Mouse (Mus musculus) limb, embryonic 10.5 days (tissue): ENCODE measurements around the gene Pde1b. TPM values are rescaled to one million over a fixed set of nuclear protein-coding genes. Genes with fewer than 3 reads are reported as not detected.

Experiments
- DNase-seq: peaks from one replicate; pipeline ENCODE4 v3.0.0-alpha.2; 2017; ENCODE audit warnings: low spot score
- H3K27ac ChIP-seq: fragments of 300-500 bp; sonication (generic); 2 replicates; pipeline ENCODE4 v1.5.1; 2016; ENCODE audit warnings: mild to moderate bottlenecking
- H3K27me3 ChIP-seq: fragments of 300-500 bp; sonication (generic); 2 replicates; pipeline ENCODE4 v1.6.1; 2016; ENCODE audit warnings: low read depth, mild to moderate bottlenecking; ENCODE audit not compliant: poor library complexity, severe bottlenecking
- H3K36me3 ChIP-seq: fragments of 300-500 bp; sonication (generic); 2 replicates; pipeline ENCODE4 v1.6.1; 2016; ENCODE audit warnings: mild to moderate bottlenecking, moderate library complexity
- H3K4me1 ChIP-seq: fragments of 300-500 bp; sonication (generic); 2 replicates; pipeline ENCODE4 v1.6.1; 2016
- H3K4me3 ChIP-seq: fragments of 300-500 bp; sonication (generic); 2 replicates; pipeline ENCODE4 v1.5.1; 2016; ENCODE audit warnings: mild to moderate bottlenecking, moderate library complexity
- H3K9me3 ChIP-seq: fragments of 300-500 bp; sonication (generic); replicated peaks from 2 replicates; pipeline ENCODE4 v1.6.1; 2016; ENCODE audit warnings: mild to moderate bottlenecking
- WGBS: fragments of 180-500 bp; shearing (Covaris S2); methylation state at CpG from one replicate; pipeline ENCODE4 v1.1.7; 2016; 5-methylcytosine and 5-hydroxymethylcytosine counted together
- polyA plus RNA-seq: library from polyadenylated mRNA; unstranded; fragments of >200 nt; fragmentation: Nextera tagmentation; extraction: Ambion mirVana; gene quantifications from 2 replicates; pipeline ENCODE4 v1.2.1, GENCODE M21; 2016

The Pde1b gene
- 2.0 and 2.9 TPM in 2 replicates for polyA plus RNA-seq

DNA sequence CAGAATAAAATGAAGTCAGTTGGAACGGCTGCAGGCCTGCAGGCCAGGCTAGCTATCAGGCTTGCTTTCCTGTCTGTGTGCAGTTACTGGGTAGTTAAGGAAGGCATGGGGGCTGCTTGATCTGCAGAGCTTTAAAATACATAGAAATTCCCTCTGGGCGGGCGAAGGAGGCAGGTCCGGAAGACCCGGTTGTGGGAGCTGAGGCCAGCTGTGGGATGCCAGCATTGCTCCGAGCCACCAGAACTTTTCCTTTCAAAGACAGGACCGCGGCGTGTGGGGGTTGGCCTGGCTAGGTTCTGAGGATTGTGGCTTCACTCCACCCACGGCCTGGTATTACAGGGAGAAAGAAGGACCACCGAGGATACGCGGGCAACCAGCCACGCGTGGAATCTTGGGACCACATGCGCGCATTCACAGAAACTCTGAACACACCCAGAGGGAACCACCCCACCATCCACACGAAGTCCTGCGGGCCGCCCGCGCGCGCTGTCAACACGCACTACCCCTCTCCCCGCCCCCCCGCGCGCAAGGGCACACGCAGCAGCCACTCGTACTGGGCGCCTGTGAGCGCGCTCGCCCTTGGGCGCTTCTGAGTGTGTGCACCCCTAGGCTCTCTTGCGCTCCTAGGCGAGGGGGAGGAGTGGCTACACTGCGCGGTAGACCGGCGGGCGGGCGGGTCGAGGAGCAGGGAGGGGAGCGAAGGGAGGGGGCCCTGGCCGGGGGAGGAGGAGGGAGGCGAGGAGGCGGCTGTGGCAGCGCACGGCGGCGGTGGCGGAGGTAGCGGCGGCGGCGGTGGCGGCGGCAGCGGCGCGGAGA, at the start of gene Pde1b:
Gene Pde1b (plus strand): TSS at position 600 of the 816 bp plus-strand sequence.
- WGBS: 1% methylated on average over 62 of the region's 63 CpGs
- peak; percentile 71 for DNase-seq
- Histone ChIP-seq H3K4me1 (peaks cover 28% of the 10 kb centered on the region), H3K27ac (peak within 1 kb of the TSS; percentile 79), H3K4me3 (peak within 1 kb of the TSS; percentile 74), H3K36me3 (no peaks in the 10 kb centered on the region), H3K27me3 (peaks cover 75% of the 10 kb centered on the region), H3K9me3 (no peaks in the 10 kb centered on the region)

DNA sequence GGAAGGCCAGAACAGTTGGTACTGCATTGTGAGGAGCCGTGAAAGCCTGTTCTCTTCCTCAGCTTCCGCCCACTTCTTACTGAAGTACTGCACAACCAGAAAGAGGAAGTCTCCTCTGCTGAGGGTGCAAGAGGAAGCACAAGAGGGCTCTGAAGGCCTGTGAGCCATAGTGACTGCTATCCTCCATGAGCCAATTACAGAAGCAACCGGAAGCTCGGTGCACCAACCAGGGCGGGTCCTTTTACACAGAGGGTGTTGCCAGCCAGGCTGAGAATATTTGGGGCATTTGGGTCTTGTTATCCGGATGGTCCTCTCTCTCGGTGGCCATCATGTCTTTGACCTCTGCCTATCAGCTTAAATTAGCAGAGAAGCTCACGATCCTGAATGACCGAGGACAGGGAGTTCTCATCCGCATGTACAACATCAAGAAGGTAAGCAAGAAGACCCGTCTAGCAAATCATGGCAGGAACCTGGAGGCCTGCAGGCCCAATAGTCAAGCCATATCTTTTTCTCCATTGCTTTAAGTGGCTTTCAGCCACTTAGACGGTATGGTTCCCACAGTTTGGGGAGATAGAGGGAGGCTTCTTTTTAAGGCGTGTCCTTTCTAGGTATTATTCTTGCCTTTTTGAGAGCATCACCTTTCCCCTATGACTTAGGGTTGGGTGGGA, 49.1 kb upstream of the Pde1b start, which contains the start of gene Nckap1l:
Gene Nckap1l (plus strand): TSS at position 244 of the 668 bp plus-strand sequence.
- WGBS: 89% methylated on average over 13 of the region's 13 CpGs
- H3K4me1 ChIP-seq: no peaks in the 10 kb centered on the region
- H3K4me3 ChIP-seq: no peak within 1 kb of the TSS
- no peaks in the 10 kb centered on the region for H3K27me3 ChIP-seq
- H3K36me3 ChIP-seq: no peaks in the 10 kb centered on the region
- no peak within 1 kb of the TSS for H3K27ac ChIP-seq
- no peaks in the 10 kb centered on the region for H3K9me3 ChIP-seq
- no peak for DNase-seq

GRCm38 (mm10) chr15:103454449-103454848, 48.4 kb upstream of the Pde1b start:
- H3K36me3 ChIP-seq: no peaks in the 10 kb centered on the region
- no peaks in the 10 kb centered on the region for H3K27me3 ChIP-seq
- DNase-seq: no peak
- no peaks in the 10 kb centered on the region for H3K4me1 ChIP-seq
- H3K9me3 ChIP-seq: no peaks in the 10 kb centered on the region
- WGBS: 89% methylated on average over 6 of the region's 6 CpGs
- no peak overlapping the region for H3K4me3 ChIP-seq
- no peak overlapping the region for H3K27ac ChIP-seq

GRCm38 (mm10) chr15:103462539-103463261, 40.1 kb upstream of the Pde1b start:
- WGBS: 81% methylated on average over 7 of the region's 7 CpGs
- Histone ChIP-seq H3K4me3 (no peak overlapping the region), H3K9me3 (no peaks in the 10 kb centered on the region)

DNA sequence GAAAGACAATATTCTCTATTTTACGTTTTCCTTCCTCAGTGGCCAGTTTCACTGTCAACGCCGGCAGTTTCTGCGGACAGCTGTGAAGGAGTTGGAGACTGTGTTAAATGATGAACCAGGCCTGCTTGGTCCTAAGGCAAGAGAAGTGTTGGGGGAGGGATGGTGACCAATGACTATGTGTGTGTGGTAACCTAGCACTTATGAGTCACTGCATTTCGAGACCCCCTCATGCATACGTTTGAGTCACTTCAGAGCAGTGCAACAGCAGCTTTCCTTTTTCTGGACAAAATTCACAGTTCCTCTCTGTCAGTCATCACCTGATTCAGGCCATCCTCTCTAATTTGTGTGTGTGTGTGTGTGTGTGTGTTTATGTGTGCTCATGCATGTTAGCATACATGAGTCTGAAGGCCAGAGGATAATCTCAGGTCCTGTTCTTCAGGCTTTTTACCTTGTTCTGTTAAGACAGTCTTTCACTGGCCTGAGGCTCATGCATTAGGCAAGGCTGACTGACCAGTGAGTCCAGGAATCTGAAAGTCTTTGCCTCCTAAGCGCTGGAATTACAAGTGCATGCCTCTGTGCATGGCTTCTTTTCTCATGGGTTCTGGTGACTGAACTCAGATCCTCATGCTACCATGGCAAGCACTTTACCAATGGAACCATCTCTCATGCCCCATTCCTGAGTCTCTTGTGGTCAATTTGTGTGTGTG, 31.2 kb upstream of the Pde1b start:
- no peaks in the 10 kb centered on the region for H3K27me3 ChIP-seq
- no peaks in the 10 kb centered on the region for H3K9me3 ChIP-seq
- H3K4me1 ChIP-seq: no peaks in the 10 kb centered on the region
- 88% methylated on average over 7 of the region's 7 CpGs for WGBS
- H3K27ac ChIP-seq: no peak overlapping the region
- no peak for DNase-seq
- no peaks in the 10 kb centered on the region for H3K36me3 ChIP-seq
- no peak overlapping the region for H3K4me3 ChIP-seq

More at GRCm38 (mm10) chr15:103462539-103463261, 40.1 kb upstream of the Pde1b start:
- Histone ChIP-seq H3K27me3 (no peaks in the 10 kb centered on the region), H3K36me3 (no peaks in the 10 kb centered on the region), H3K27ac (no peak overlapping the region), H3K4me1 (no peaks in the 10 kb centered on the region)
- no peak for DNase-seq

DNA sequence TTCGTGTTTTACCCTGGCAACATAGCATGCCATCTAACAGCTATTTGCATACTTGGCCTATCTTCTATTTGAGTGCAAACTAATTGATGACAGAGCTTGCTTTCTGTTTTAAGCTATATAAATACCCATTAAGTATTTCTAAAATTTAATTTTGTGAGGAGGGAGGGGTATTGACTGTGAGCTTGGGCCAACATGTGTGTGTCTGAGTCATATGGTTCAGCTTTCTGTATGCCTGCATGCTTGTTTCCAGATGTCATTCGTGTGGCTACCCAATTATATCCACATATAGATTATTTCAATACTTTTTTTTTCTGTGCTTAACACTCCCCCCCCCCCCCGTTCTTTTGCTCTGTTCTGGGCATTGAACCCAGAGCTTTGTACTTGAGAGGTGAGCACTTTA, 30.6 kb upstream of the Pde1b start:
- no peaks in the 10 kb centered on the region for H3K36me3 ChIP-seq
- no peak for DNase-seq
- no peak overlapping the region for H3K4me3 ChIP-seq
- no peak overlapping the region for H3K27ac ChIP-seq
- H3K9me3 ChIP-seq: no peaks in the 10 kb centered on the region
- H3K4me1 ChIP-seq: no peaks in the 10 kb centered on the region
- WGBS: 82% methylated on average over 3 of the region's 3 CpGs
- H3K27me3 ChIP-seq: no peaks in the 10 kb centered on the region

GRCm38 (mm10) chr15:103473182-103473581, 29.7 kb upstream of the Pde1b start:
- no peak for DNase-seq
- no peak overlapping the region for H3K4me3 ChIP-seq
- no peak overlapping the region for H3K27ac ChIP-seq
- H3K9me3 ChIP-seq: no peaks in the 10 kb centered on the region
- 86% methylated on average over 7 of the region's 7 CpGs for WGBS
- H3K27me3 ChIP-seq: no peaks in the 10 kb centered on the region
- H3K4me1 ChIP-seq: no peaks in the 10 kb centered on the region
- no peaks in the 10 kb centered on the region for H3K36me3 ChIP-seq

- H3K36me3 ChIP-seq: no peaks in the 10 kb centered on the region
- H3K27ac ChIP-seq: no peak overlapping the region
- no peaks in the 10 kb centered on the region for H3K9me3 ChIP-seq
- 84% methylated on average over 5 of the region's 5 CpGs for WGBS
- H3K4me1 ChIP-seq: no peaks in the 10 kb centered on the region
- no peak for DNase-seq
- H3K27me3 ChIP-seq: no peaks in the 10 kb centered on the region
- no peak overlapping the region for H3K4me3 ChIP-seq
These were observed 29.1 kb upstream of the Pde1b start for GRCm38 (mm10) chr15:103473769-103474168.

- no peak for DNase-seq
- WGBS: 90% methylated on average over 1 of the region's 1 CpGs
- no peak overlapping the region for H3K27ac ChIP-seq
These were observed 23.7 kb upstream of the Pde1b start for GRCm38 (mm10) chr15:103479080-103479606.

DNA sequence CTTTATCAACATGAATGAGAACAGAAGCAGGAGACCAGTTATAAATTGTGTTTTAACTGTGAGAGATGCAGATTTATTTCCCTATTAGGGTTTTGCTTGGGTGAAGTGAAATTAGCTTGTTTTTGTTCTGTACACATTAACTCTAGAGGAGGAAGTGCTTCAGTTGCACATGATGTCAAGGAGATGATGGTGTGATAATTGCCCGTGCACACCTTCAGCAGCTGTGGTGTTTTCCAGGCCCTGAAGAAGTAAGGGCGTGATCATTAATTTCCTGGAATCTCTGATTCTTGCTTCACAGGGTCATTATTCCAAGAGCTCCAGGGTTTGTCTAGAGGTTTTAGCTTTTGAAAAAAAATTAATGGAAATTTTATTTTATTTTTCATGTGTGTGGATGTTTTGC, 22.7 kb upstream of the Pde1b start:
- Histone ChIP-seq H3K9me3 (no peaks in the 10 kb centered on the region), H3K36me3 (no peaks in the 10 kb centered on the region), H3K27me3 (peaks cover 6% of the 10 kb centered on the region; the same call in 1 of the 2 replicates), H3K4me3 (no peak overlapping the region), H3K27ac (no peak overlapping the region), H3K4me1 (peaks cover 7% of the 10 kb centered on the region; the same call in 1 of the 2 replicates)
- no peak for DNase-seq
- WGBS: 88% methylated on average over 2 of the region's 2 CpGs

More at GRCm38 (mm10) chr15:103479080-103479606, 23.7 kb upstream of the Pde1b start:
- Histone ChIP-seq H3K27me3 (peaks cover 6% of the 10 kb centered on the region; the same call in 1 of the 2 replicates), H3K4me1 (no peaks in the 10 kb centered on the region), H3K4me3 (no peak overlapping the region), H3K36me3 (no peaks in the 10 kb centered on the region), H3K9me3 (no peaks in the 10 kb centered on the region)

- Histone ChIP-seq H3K9me3 (no peaks in the 10 kb centered on the region), H3K27me3 (peaks cover 6% of the 10 kb centered on the region; the same call in 1 of the 2 replicates), H3K27ac (no peak overlapping the region), H3K4me1 (peaks cover 11% of the 10 kb centered on the region; the same call in 1 of the 2 replicates), H3K36me3 (no peaks in the 10 kb centered on the region), H3K4me3 (no peak overlapping the region)
- no peak for DNase-seq
- WGBS: 0% methylated on average over 1 of the region's 1 CpGs
These were observed 20.3 kb upstream of the Pde1b start for GRCm38 (mm10) chr15:103482488-103482887.

DNA sequence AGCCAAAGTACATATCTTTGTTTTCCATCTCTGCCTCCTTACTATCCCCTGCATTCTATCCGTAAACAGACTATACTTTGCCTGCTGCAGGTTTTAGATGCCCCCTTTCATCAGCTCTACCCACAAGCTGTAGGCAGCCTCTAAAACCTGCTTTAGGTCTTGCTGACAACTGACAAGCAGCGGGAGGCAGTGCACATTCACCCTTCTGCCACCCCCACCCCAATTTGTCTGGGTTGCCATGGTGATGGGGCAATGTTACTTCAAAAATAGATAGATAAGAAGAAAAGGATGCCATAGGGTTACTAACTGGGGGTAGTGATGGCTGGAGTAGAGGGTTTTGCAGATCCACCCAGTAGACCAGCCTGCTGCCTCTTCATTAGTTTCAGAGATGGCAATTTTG, 18.3 kb upstream of the Pde1b start:
- Histone ChIP-seq H3K9me3 (no peaks in the 10 kb centered on the region), H3K36me3 (no peaks in the 10 kb centered on the region), H3K4me3 (no peak overlapping the region), H3K27ac (no peak overlapping the region), H3K27me3 (peaks cover 6% of the 10 kb centered on the region; the same call in 1 of the 2 replicates), H3K4me1 (peaks cover 13% of the 10 kb centered on the region; the same call in 1 of the 2 replicates)
- WGBS: 41% methylated on average over 2 of the region's 2 CpGs
- DNase-seq: no peak
